Mouse (Mus musculus): Measurements from ENCODE around the gene Prim1.
"Not testable (repeated sequence)": the region's sequence is repeated elsewhere in the genome, so short reads cannot be mapped to it uniquely, and the experiment has no call there.

DNA sequence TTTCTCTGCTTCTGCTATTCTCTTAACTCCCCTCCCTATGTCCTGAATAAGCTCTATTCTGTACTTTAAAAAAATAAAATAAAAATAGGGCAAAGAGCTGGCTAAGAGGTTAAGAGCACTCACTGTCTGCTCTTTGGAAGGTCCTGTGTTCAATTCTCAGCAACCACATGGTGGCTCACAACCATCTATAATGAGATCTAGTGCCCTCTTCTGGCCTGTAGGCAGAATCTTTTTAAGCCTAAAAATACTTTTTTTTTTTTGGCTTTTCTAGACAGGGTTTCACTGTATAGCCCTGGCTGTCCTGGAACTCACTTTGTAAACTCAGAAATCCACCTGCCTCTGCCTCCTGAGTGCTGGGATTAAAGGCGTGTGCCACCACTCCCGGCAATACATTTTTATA is 55.5 kb downstream of the Prim1 start:
- TF ChIP-seq CTCF, POLR2A (IDR thresholded peaks at IDR 0.05; ENCODE audit: extremely low read depth, insufficient read depth, low read length): not testable (repeated sequence)

Measured in cortical plate, adult 2 months (tissue).